Mouse (Mus musculus) left cerebral cortex, postnatal 36 days (tissue): ENCODE measurements at regions not wholly inside any gene's neighbourhood (a gene's known extent, or its start where the extent isn't known, plus 50 kb on each side); places are given as distances from the start of the nearest gene placed in this dataset. TPM values are rescaled to one million over a fixed set of nuclear protein-coding genes. Genes with fewer than 3 reads are reported as not detected.

Source experiments
- DNase-seq, 2 experiments: peaks; one replicate each; pipeline ENCODE4 v3.0.0; 2021 to 2022; ENCODE audit warnings: low spot score in 2 of 2, mixed read lengths in 1 of 2
- intact Hi-C: fragments of 180-260 bp; cut with DNase I; formaldehyde crosslinking; loops from one replicate; pipeline ENCODE4 v1.15.1; 2025
- microRNA-seq: library from miRNA; unstranded; fragments of <30 nt; microRNA quantifications from one replicate; pipeline ENCODE4 v1.2.0, GENCODE M21; 2022

DNA sequence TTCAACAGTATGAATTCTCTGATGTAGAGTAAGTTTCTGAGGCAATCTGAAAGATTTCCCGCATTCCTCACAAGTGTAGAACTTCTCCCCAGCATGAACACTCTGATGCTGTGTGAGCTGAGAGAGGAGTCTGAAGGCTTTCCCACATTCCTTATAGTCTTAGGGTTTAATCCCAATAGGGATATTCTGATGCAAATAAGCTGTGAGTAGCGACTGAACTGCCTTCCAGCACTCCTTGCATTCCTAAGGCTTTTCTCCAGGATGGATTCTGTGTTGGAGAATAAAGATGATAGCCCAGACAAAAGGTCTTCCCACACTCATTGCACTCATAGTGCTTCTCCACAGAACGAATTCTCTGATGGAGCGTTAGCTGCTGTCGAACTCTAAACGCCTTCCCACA, 152.6 kb upstream of the Api5 start:
- intact Hi-C loops = no loop called here

DNA sequence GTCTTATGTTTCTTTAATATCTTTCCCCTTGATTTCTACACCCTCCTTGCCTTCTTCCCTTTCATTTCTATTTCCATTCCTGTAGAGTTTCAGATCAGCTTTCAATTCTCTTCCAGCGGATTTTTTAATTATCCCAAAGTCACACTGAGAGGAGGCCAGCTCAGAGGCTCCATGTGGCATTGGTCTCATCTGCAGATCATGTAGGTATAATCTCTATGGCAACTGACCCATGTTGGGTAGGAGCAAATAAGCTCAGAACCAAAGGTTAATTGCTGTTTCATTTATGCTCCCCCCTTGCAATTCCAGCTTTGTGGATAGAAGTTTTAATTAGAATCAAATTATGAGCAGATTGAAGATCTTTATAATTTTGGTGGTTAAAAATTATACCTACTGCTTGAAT, 149.3 kb upstream of the Api5 start:
- DNase-seq = no peak
- intact Hi-C loops = no loop called here

More for the DNA sequence above, 152.6 kb upstream of the Api5 start:
- no peak for DNase-seq

GRCm38 (mm10) chr2:94571646-94572045, 133.7 kb upstream of the Api5 start:
- peak in 1 of 2 experiments; percentile 5 for DNase-seq
- intact Hi-C loops = no loop called here

GRCm38 (mm10) chr2:94541230-94541905, 103.4 kb upstream of the Api5 start:
- no peak for DNase-seq
- intact Hi-C loops = no loop called here

- intact Hi-C loops = no loop called here
- DNase-seq = no peak
These were observed 98.7 kb upstream of the Api5 start for GRCm38 (mm10) chr2:94536631-94537030.

DNA sequence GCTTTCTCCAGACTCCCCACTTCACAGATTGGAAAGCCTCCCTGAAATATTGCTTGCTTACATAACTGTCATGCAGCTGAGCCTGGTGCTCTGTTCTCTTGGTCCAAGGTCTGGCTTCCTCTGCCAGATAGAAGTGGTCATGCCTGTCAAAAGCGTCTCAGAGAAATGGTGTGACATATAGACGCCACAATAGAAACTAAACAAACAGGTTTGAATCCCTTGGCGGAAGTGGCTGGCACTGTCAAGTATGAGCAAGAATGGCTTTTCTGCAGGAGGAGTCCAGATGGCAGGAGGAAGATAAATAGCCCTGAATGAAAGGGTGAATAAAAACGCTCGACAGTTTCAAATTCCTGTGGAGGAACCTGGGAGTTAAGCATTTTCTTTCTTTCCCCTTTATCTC, 93.2 kb upstream of the Api5 start:
- intact Hi-C loops = no loop called here
- no peak for DNase-seq

GRCm38 (mm10) chr2:94524536-94524935, 86.6 kb upstream of the Api5 start:
- intact Hi-C loops = no loop called here
- DNase-seq = no peak

DNA sequence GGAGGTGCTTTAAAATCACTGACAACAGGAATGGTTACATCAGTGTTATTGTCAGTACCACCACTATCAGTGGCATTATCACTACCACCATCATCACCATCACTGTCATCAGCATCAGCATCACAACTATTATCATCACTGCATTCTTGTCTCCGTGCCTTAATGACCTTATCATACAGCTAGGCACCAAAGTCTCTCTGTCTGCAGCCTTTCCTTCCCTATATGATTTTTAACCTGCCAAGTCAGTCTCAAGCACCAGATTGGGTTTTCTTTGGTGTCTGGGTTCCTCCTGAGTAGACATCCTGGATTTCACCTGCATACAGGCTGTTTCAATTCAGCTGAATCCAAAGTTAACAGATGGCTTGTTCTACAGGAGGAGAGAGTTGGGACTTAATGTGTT, 78.9 kb upstream of the Api5 start:
- intact Hi-C loops = no loop called here
- no peak for DNase-seq

GRCm38 (mm10) chr2:94512027-94512426, 74.1 kb upstream of the Api5 start:
- peak; percentile 19 to 27 for DNase-seq
- intact Hi-C loops = no loop called here

DNA sequence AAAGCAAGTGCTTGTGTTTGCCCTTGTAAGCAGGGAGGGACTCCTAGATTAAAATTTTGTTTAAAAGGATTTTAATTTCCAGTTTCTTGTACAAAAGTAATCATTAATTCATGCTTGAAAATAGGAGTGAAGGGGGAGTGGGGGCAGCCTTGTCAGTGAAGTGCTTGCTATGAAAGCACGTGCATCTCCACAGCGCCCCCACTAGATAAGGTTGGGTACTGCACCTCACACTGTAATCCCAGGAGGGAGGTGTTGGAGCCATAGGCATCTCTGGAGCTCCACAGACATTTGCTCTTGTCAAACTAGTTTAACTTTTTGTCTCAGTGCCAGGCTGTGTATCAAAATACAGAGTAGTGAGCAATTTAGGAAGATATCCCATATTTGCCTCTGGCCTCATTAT, 62.7 kb upstream of the Api5 start:
- no peak for DNase-seq
- intact Hi-C loops = no loop called here

DNA sequence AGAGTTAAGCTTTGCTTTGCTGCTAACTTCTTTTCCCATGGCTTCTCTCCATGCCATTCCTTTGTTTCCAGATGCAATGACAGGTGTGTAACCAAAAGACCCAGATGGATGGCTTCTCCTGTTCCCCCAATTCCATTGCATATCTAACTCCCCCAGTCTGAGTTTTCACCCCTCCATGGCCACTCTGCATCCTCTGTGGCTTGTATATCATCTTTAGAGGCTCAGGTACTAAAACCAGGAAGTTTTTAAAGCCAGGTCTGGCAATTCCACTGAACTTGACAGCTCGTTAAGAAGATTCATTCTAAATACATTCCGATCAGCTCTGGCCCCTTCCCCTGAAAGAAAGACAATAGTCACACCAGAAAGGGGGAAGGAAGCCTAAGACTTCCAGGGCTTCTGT, 60.6 kb upstream of the Api5 start:
- no peak for DNase-seq
- intact Hi-C loops = no loop called here

Small RNAs in the stretch of these regions (microRNA-seq; reads per million reads assigned to microRNA genes)
- not detected for gene Gm44461
